In the genomic region with DNA sequence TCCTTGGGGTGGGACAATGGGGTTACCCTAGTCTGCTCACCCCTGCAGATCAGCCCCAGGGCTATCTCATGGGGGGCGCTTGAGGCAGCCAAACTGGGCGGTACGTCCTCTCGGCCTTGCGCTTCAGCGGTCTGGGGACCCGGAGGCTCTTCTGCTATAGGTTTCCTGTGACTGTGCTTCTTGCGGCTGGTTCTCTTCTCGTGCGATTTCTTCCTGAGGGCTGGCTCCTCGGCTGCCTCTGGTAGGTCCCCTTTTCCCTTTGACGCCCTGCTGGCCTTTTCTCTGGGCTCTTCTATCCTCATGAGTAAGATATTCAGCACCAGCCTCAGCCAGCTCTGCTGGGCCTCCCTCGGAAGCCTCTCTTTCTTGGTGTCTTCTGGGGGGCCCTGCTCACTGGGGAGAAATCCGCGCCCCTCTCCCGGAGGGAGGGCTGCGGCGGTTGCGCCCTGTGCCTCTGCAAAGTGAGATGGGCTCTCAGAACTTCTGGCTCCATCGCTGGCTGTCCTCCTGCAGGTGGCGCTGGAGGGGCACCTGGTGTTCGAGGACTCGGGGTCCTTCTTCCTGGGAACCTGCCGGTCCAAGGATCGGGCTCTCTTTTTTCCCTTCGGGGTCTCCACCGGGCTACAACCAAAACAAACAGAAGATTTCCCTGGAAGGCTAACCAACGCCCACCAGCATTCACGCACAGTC, we compare ENCODE assay signal across 8 mouse cellular contexts. TPM values are rescaled to one million over a fixed set of nuclear protein-coding genes. Genes with fewer than 3 reads are reported as not detected.
DNase-seq lines count a peak whose midpoint lies in the region; ATAC-seq lines count a peak whose summit lies in the region.

No protein-coding gene starts in this region.

- peak overlapping the region; percentile 46 for H3K4me2 ChIP-seq in embryonic facial prominence, embryonic 11.5 days (ENCODE audit: low read depth, low read length)
- H3K4me2 ChIP-seq in midbrain, embryonic 12.5 days (replicated peaks) = peak overlapping the region; percentile 48

- peak; percentile 61 to 80 for DNase-seq in cerebellum, postnatal 14 days
- DNase-seq in cerebellum, adult 9-11 months = no peak
- peak; percentile 30 to 67 for DNase-seq in CD8-positive naive resting alpha-beta T cell, adult 2 months (ENCODE audit: low read depth in 2 of 2, low spot score in 2 of 2)
- peak; percentile 75 for DNase-seq in embryonic facial prominence, embryonic 11.5 days (ENCODE audit: low spot score)
- DNase-seq in hindbrain, embryonic 10.5 days (ENCODE audit: low spot score) = peak; percentile 74
- DNase-seq in limb, embryonic 10.5 days (ENCODE audit: low spot score) = peak; percentile 80
- peak; percentile 73 for DNase-seq in testis, postnatal 14 days (ENCODE audit: low spot score)

- 8% methylated on average over 29 of the region's 29 CpGs for WGBS in embryonic facial prominence, embryonic 11.5 days
- 6% methylated on average over 29 of the region's 29 CpGs for WGBS in hindbrain, embryonic 10.5 days
- 8% methylated on average over 29 of the region's 29 CpGs for WGBS in limb, embryonic 10.5 days
- WGBS in midbrain, embryonic 12.5 days = 9% methylated on average over 29 of the region's 29 CpGs

- H3K9ac ChIP-seq in embryonic facial prominence, embryonic 11.5 days (replicated peaks; ENCODE audit: low read length) = peak overlapping the region; percentile 52
- H3K9ac ChIP-seq in midbrain, embryonic 12.5 days (replicated peaks) = peak overlapping the region; percentile 35; the same call in 1 of the 2 replicates

- no peaks in the 10 kb centered on the region for H3K4me1 ChIP-seq in embryonic facial prominence, embryonic 11.5 days (ENCODE audit: control insufficient read depth, insufficient read depth, low read length)
- peaks cover 20% of the 10 kb centered on the region for H3K4me1 ChIP-seq in hindbrain, embryonic 10.5 days (replicated peaks)
- H3K4me1 ChIP-seq in limb, embryonic 10.5 days = peaks cover 21% of the 10 kb centered on the region
- peaks cover 19% of the 10 kb centered on the region for H3K4me1 ChIP-seq in midbrain, embryonic 12.5 days

- H3K27ac ChIP-seq in embryonic facial prominence, embryonic 11.5 days (replicated peaks; ENCODE audit: low read depth, low read length) = no peak overlapping the region
- H3K27ac ChIP-seq in hindbrain, embryonic 10.5 days = peak overlapping the region; percentile 6
- peak overlapping the region; percentile 63; the same call in 1 of the 2 replicates for H3K27ac ChIP-seq in limb, embryonic 10.5 days
- no peak overlapping the region for H3K27ac ChIP-seq in midbrain, embryonic 12.5 days (replicated peaks)

- H3K9me3 ChIP-seq in embryonic facial prominence, embryonic 11.5 days (replicated peaks; ENCODE audit: control insufficient read depth, low read length) = no peaks in the 10 kb centered on the region
- no peaks in the 10 kb centered on the region for H3K9me3 ChIP-seq in hindbrain, embryonic 10.5 days
- no peaks in the 10 kb centered on the region for H3K9me3 ChIP-seq in limb, embryonic 10.5 days (replicated peaks)
- no peaks in the 10 kb centered on the region for H3K9me3 ChIP-seq in midbrain, embryonic 12.5 days

- H3K27me3 ChIP-seq in embryonic facial prominence, embryonic 11.5 days (ENCODE audit: control insufficient read depth, insufficient read depth, low read length) = peaks cover 9% of the 10 kb centered on the region; the same call in 1 of the 2 replicates
- H3K27me3 ChIP-seq in hindbrain, embryonic 10.5 days (ENCODE audit: insufficient read depth, poor library complexity, severe bottlenecking) = peaks cover 38% of the 10 kb centered on the region
- H3K27me3 ChIP-seq in limb, embryonic 10.5 days (ENCODE audit: low read depth, poor library complexity, severe bottlenecking) = peaks cover 37% of the 10 kb centered on the region
- H3K27me3 ChIP-seq in midbrain, embryonic 12.5 days = peaks cover 26% of the 10 kb centered on the region

- no peak for ATAC-seq in embryonic facial prominence, embryonic 11.5 days (replicated peaks; ENCODE audit: insufficient number of reproducible peaks, low FRiP score, low TSS enrichment, low read depth)
- no peak for ATAC-seq in midbrain, embryonic 12.5 days (ENCODE audit: low FRiP score, low read depth)

- peak overlapping the region; percentile 18; the same call in 1 of the 2 replicates for H3K4me3 ChIP-seq in embryonic facial prominence, embryonic 11.5 days (ENCODE audit: low read depth, low read length)
- H3K4me3 ChIP-seq in hindbrain, embryonic 10.5 days = peak overlapping the region; percentile 36
- peak overlapping the region; percentile 45 for H3K4me3 ChIP-seq in limb, embryonic 10.5 days
- H3K4me3 ChIP-seq in midbrain, embryonic 12.5 days = peak overlapping the region; percentile 12

- H3K36me3 ChIP-seq in embryonic facial prominence, embryonic 11.5 days (replicated peaks; ENCODE audit: control insufficient read depth, insufficient read depth, low read depth, low read length) = no peaks in the 10 kb centered on the region
- H3K36me3 ChIP-seq in hindbrain, embryonic 10.5 days = no peaks in the 10 kb centered on the region
- H3K36me3 ChIP-seq in limb, embryonic 10.5 days = no peaks in the 10 kb centered on the region
- no peaks in the 10 kb centered on the region for H3K36me3 ChIP-seq in midbrain, embryonic 12.5 days

RNA-seq across cellular contexts. Expression of a gene that starts 5.7 kb away (rescaled TPM):
- polyA plus RNA-seq in embryonic facial prominence, embryonic 11.5 days (2014; fragmentation: Nextera tagmentation; extraction: Ambion mirVana) = 0.13 and 0.46 TPM in 2 replicates
- polyA plus RNA-seq in hindbrain, embryonic 10.5 days (2016; fragmentation: Nextera tagmentation; extraction: Ambion mirVana) = 0.07 and 0.31 TPM in 2 replicates
- 0.05 and 0.10 TPM in 2 replicates for polyA plus RNA-seq in limb, embryonic 10.5 days (2016; fragmentation: Nextera tagmentation; extraction: Ambion mirVana)
- 0.15 and 0.26 TPM in 2 replicates for polyA plus RNA-seq in midbrain, embryonic 12.5 days (2016; fragmentation: Nextera tagmentation; extraction: Ambion mirVana)

RNA-seq across cellular contexts. Expression of a gene that starts 34.2 kb away (rescaled TPM):
- polyA plus RNA-seq in embryonic facial prominence, embryonic 11.5 days (2014; fragmentation: Nextera tagmentation; extraction: Ambion mirVana) = not detected in 2 replicates
- 0.16 and 0.26 TPM in 2 replicates for polyA plus RNA-seq in hindbrain, embryonic 10.5 days (2016; fragmentation: Nextera tagmentation; extraction: Ambion mirVana)
- 0.24 and 0.45 TPM in 2 replicates for polyA plus RNA-seq in limb, embryonic 10.5 days (2016; fragmentation: Nextera tagmentation; extraction: Ambion mirVana)
- polyA plus RNA-seq in midbrain, embryonic 12.5 days (2016; fragmentation: Nextera tagmentation; extraction: Ambion mirVana) = 0.30 TPM in 1 of 2 replicates, not detected in the other

RNA-seq across cellular contexts. Expression of a gene that starts 42.4 kb away (rescaled TPM):
- 109 and 110 TPM in 2 replicates for polyA plus RNA-seq in embryonic facial prominence, embryonic 11.5 days (2014; fragmentation: Nextera tagmentation; extraction: Ambion mirVana)
- 103 and 111 TPM in 2 replicates for polyA plus RNA-seq in hindbrain, embryonic 10.5 days (2016; fragmentation: Nextera tagmentation; extraction: Ambion mirVana)
- polyA plus RNA-seq in limb, embryonic 10.5 days (2016; fragmentation: Nextera tagmentation; extraction: Ambion mirVana) = 121 and 129 TPM in 2 replicates
- 115 and 116 TPM in 2 replicates for polyA plus RNA-seq in midbrain, embryonic 12.5 days (2016; fragmentation: Nextera tagmentation; extraction: Ambion mirVana)

RNA-seq across cellular contexts. Expression of a gene that starts 51.2 kb away (rescaled TPM):
- not detected in 2 replicates for polyA plus RNA-seq in embryonic facial prominence, embryonic 11.5 days (2014; fragmentation: Nextera tagmentation; extraction: Ambion mirVana)
- polyA plus RNA-seq in hindbrain, embryonic 10.5 days (2016; fragmentation: Nextera tagmentation; extraction: Ambion mirVana) = not detected in 2 replicates
- 0.03 and 0.04 TPM in 2 replicates for polyA plus RNA-seq in limb, embryonic 10.5 days (2016; fragmentation: Nextera tagmentation; extraction: Ambion mirVana)
- polyA plus RNA-seq in midbrain, embryonic 12.5 days (2016; fragmentation: Nextera tagmentation; extraction: Ambion mirVana) = not detected in 2 replicates

Comparison
In these comparisons a context has a peak if more than half of its experiments do, and no peak if none do; other contexts are left out.
1. H3K27ac ChIP-seq: peak in hindbrain, embryonic 10.5 days (single experiment) and limb, embryonic 10.5 days (single experiment); none in embryonic facial prominence, embryonic 11.5 days (single experiment) and midbrain, embryonic 12.5 days (single experiment).
2. Peak in every context shown above with its lines, with median percentiles within 50 percentile points of each other: H3K4me3 ChIP-seq.